Mouse (Mus musculus): ENCODE measurements around the gene Astn1. TPM values are rescaled to one million over a fixed set of nuclear protein-coding genes. Genes with fewer than 3 reads are reported as not detected.

Gene Astn1
- polyA plus RNA-seq, 1 experiment from 2014 or later = 2.6 TPM

GRCm38 (mm10) chr1:158597996-158598395 lies 235.9 kb downstream of the Astn1 start:
- Histone ChIP-seq H3K9ac (ENCODE audit: low read depth, low read length) (no peak overlapping the region), H3K4me1 (ENCODE audit: control insufficient read depth, insufficient read depth, low read length) (no peaks in the 10 kb centered on the region), H3K27ac (ENCODE audit: low read depth, low read length) (no peak overlapping the region), H3K4me3 (ENCODE audit: low read depth, low read length) (no peak overlapping the region), H3K27me3 (ENCODE audit: control insufficient read depth, insufficient read depth, low read length) (no peaks in the 10 kb centered on the region), H3K9me3 (replicated peaks; ENCODE audit: control insufficient read depth, low read length) (no peaks in the 10 kb centered on the region), H3K36me3 (ENCODE audit: control insufficient read depth, insufficient read depth, low read length) (no peaks in the 10 kb centered on the region), H3K4me2 (no peak overlapping the region)
- WGBS (ENCODE audit: insufficient replicate concordance) = 69% methylated on average over 7 of the region's 7 CpGs
- ATAC-seq (replicated peaks; ENCODE audit: insufficient number of reproducible peaks, low FRiP score, low TSS enrichment) = no peak

GRCm38 (mm10) chr1:158599435-158599834 lies 237.4 kb downstream of the Astn1 start:
- ATAC-seq (replicated peaks; ENCODE audit: insufficient number of reproducible peaks, low FRiP score, low TSS enrichment) = no peak

GRCm38 (mm10) chr1:158603056-158603455 lies 241.0 kb downstream of the Astn1 start:
- Histone ChIP-seq H3K27me3 (ENCODE audit: control insufficient read depth, insufficient read depth, low read length) (no peaks in the 10 kb centered on the region), H3K36me3 (ENCODE audit: control insufficient read depth, insufficient read depth, low read length) (no peaks in the 10 kb centered on the region), H3K4me3 (ENCODE audit: low read depth, low read length) (no peak overlapping the region), H3K27ac (ENCODE audit: low read depth, low read length) (no peak overlapping the region), H3K4me1 (ENCODE audit: control insufficient read depth, insufficient read depth, low read length) (no peaks in the 10 kb centered on the region), H3K9ac (ENCODE audit: low read depth, low read length) (no peak overlapping the region), H3K4me2 (no peak overlapping the region), H3K9me3 (replicated peaks; ENCODE audit: control insufficient read depth, low read length) (no peaks in the 10 kb centered on the region)
- WGBS (ENCODE audit: insufficient replicate concordance) = 68% methylated on average over 2 of the region's 2 CpGs
- ATAC-seq (replicated peaks; ENCODE audit: insufficient number of reproducible peaks, low FRiP score, low TSS enrichment) = no peak

More at GRCm38 (mm10) chr1:158599435-158599834, 237.4 kb downstream of the Astn1 start:
- Histone ChIP-seq H3K4me3 (ENCODE audit: low read depth, low read length) (no peak overlapping the region), H3K27me3 (ENCODE audit: control insufficient read depth, insufficient read depth, low read length) (no peaks in the 10 kb centered on the region), H3K9me3 (replicated peaks; ENCODE audit: control insufficient read depth, low read length) (no peaks in the 10 kb centered on the region), H3K4me1 (ENCODE audit: control insufficient read depth, insufficient read depth, low read length) (no peaks in the 10 kb centered on the region), H3K4me2 (no peak overlapping the region), H3K9ac (ENCODE audit: low read depth, low read length) (no peak overlapping the region), H3K27ac (ENCODE audit: low read depth, low read length) (no peak overlapping the region), H3K36me3 (ENCODE audit: control insufficient read depth, insufficient read depth, low read length) (no peaks in the 10 kb centered on the region)
- WGBS (ENCODE audit: insufficient replicate concordance) = 80% methylated on average over 2 of the region's 2 CpGs

GRCm38 (mm10) chr1:158604149-158604548 lies 242.1 kb downstream of the Astn1 start:
- Histone ChIP-seq H3K9me3 (replicated peaks; ENCODE audit: control insufficient read depth, low read length) (no peaks in the 10 kb centered on the region), H3K27me3 (ENCODE audit: control insufficient read depth, insufficient read depth, low read length) (no peaks in the 10 kb centered on the region), H3K4me2 (no peak overlapping the region), H3K36me3 (ENCODE audit: control insufficient read depth, insufficient read depth, low read length) (no peaks in the 10 kb centered on the region), H3K27ac (ENCODE audit: low read depth, low read length) (no peak overlapping the region), H3K4me3 (ENCODE audit: low read depth, low read length) (no peak overlapping the region), H3K9ac (ENCODE audit: low read depth, low read length) (no peak overlapping the region), H3K4me1 (ENCODE audit: control insufficient read depth, insufficient read depth, low read length) (no peaks in the 10 kb centered on the region)
- ATAC-seq (replicated peaks; ENCODE audit: insufficient number of reproducible peaks, low FRiP score, low TSS enrichment) = no peak
- WGBS (ENCODE audit: insufficient replicate concordance) = 93% methylated on average over 1 of the region's 1 CpGs

GRCm38 (mm10) chr1:158605597-158605996 lies 243.5 kb downstream of the Astn1 start:
- ATAC-seq (replicated peaks; ENCODE audit: insufficient number of reproducible peaks, low FRiP score, low TSS enrichment) = no peak
- 77% methylated on average over 4 of the region's 4 CpGs for WGBS (ENCODE audit: insufficient replicate concordance)

GRCm38 (mm10) chr1:158606324-158606723 lies 244.3 kb downstream of the Astn1 start:
- H3K4me3 ChIP-seq (ENCODE audit: low read depth, low read length) = no peak overlapping the region
- no peaks in the 10 kb centered on the region for H3K4me1 ChIP-seq (ENCODE audit: control insufficient read depth, insufficient read depth, low read length)
- H3K9me3 ChIP-seq (replicated peaks; ENCODE audit: control insufficient read depth, low read length) = no peaks in the 10 kb centered on the region
- no peaks in the 10 kb centered on the region for H3K27me3 ChIP-seq (ENCODE audit: control insufficient read depth, insufficient read depth, low read length)
- H3K4me2 ChIP-seq = no peak overlapping the region
- no peak overlapping the region for H3K27ac ChIP-seq (ENCODE audit: low read depth, low read length)
- H3K9ac ChIP-seq (ENCODE audit: low read depth, low read length) = no peak overlapping the region
- ATAC-seq (replicated peaks; ENCODE audit: insufficient number of reproducible peaks, low FRiP score, low TSS enrichment) = no peak
- H3K36me3 ChIP-seq (ENCODE audit: control insufficient read depth, insufficient read depth, low read length) = no peaks in the 10 kb centered on the region
- WGBS (ENCODE audit: insufficient replicate concordance) = 81% methylated on average over 10 of the region's 10 CpGs

More at GRCm38 (mm10) chr1:158605597-158605996, 243.5 kb downstream of the Astn1 start:
- Histone ChIP-seq H3K4me3 (ENCODE audit: low read depth, low read length) (no peak overlapping the region), H3K4me1 (ENCODE audit: control insufficient read depth, insufficient read depth, low read length) (no peaks in the 10 kb centered on the region), H3K9me3 (replicated peaks; ENCODE audit: control insufficient read depth, low read length) (no peaks in the 10 kb centered on the region), H3K4me2 (no peak overlapping the region), H3K27me3 (ENCODE audit: control insufficient read depth, insufficient read depth, low read length) (no peaks in the 10 kb centered on the region), H3K36me3 (ENCODE audit: control insufficient read depth, insufficient read depth, low read length) (no peaks in the 10 kb centered on the region), H3K27ac (ENCODE audit: low read depth, low read length) (no peak overlapping the region), H3K9ac (ENCODE audit: low read depth, low read length) (no peak overlapping the region)

- 70% methylated on average over 1 of the region's 1 CpGs for WGBS (ENCODE audit: insufficient replicate concordance)
- Histone ChIP-seq H3K4me3 (ENCODE audit: low read depth, low read length) (no peak overlapping the region), H3K9ac (ENCODE audit: low read depth, low read length) (no peak overlapping the region), H3K36me3 (ENCODE audit: control insufficient read depth, insufficient read depth, low read length) (no peaks in the 10 kb centered on the region), H3K4me2 (no peak overlapping the region), H3K4me1 (ENCODE audit: control insufficient read depth, insufficient read depth, low read length) (no peaks in the 10 kb centered on the region), H3K27me3 (ENCODE audit: control insufficient read depth, insufficient read depth, low read length) (no peaks in the 10 kb centered on the region), H3K27ac (ENCODE audit: low read depth, low read length) (no peak overlapping the region), H3K9me3 (replicated peaks; ENCODE audit: control insufficient read depth, low read length) (no peaks in the 10 kb centered on the region)
- no peak for ATAC-seq (replicated peaks; ENCODE audit: insufficient number of reproducible peaks, low FRiP score, low TSS enrichment)
Measured at GRCm38 (mm10) chr1:158607201-158607600, 245.1 kb downstream of the Astn1 start.

GRCm38 (mm10) chr1:158615202-158615601 lies 253.1 kb downstream of the Astn1 start:
- no peaks in the 10 kb centered on the region for H3K9me3 ChIP-seq (replicated peaks; ENCODE audit: control insufficient read depth, low read length)
- H3K27ac ChIP-seq (ENCODE audit: low read depth, low read length) = no peak overlapping the region
- no peaks in the 10 kb centered on the region for H3K27me3 ChIP-seq (ENCODE audit: control insufficient read depth, insufficient read depth, low read length)
- no peaks in the 10 kb centered on the region for H3K4me1 ChIP-seq (ENCODE audit: control insufficient read depth, insufficient read depth, low read length)
- H3K4me3 ChIP-seq (ENCODE audit: low read depth, low read length) = no peak overlapping the region
- no peak overlapping the region for H3K4me2 ChIP-seq
- 77% methylated on average over 1 of the region's 1 CpGs for WGBS (ENCODE audit: insufficient replicate concordance)
- ATAC-seq (replicated peaks; ENCODE audit: insufficient number of reproducible peaks, low FRiP score, low TSS enrichment) = no peak
- H3K9ac ChIP-seq (ENCODE audit: low read depth, low read length) = no peak overlapping the region
- H3K36me3 ChIP-seq (ENCODE audit: control insufficient read depth, insufficient read depth, low read length) = no peaks in the 10 kb centered on the region

GRCm38 (mm10) chr1:158617943-158618342 lies 255.9 kb downstream of the Astn1 start:
- Histone ChIP-seq H3K27ac (ENCODE audit: low read depth, low read length) (no peak overlapping the region), H3K4me2 (no peak overlapping the region), H3K4me3 (ENCODE audit: low read depth, low read length) (no peak overlapping the region), H3K36me3 (ENCODE audit: control insufficient read depth, insufficient read depth, low read length) (no peaks in the 10 kb centered on the region), H3K27me3 (ENCODE audit: control insufficient read depth, insufficient read depth, low read length) (no peaks in the 10 kb centered on the region), H3K9me3 (replicated peaks; ENCODE audit: control insufficient read depth, low read length) (no peaks in the 10 kb centered on the region), H3K9ac (ENCODE audit: low read depth, low read length) (no peak overlapping the region), H3K4me1 (ENCODE audit: control insufficient read depth, insufficient read depth, low read length) (no peaks in the 10 kb centered on the region)
- no peak for ATAC-seq (replicated peaks; ENCODE audit: insufficient number of reproducible peaks, low FRiP score, low TSS enrichment)
- 77% methylated on average over 4 of the region's 4 CpGs for WGBS (ENCODE audit: insufficient replicate concordance)
